Mouse (Mus musculus) bone marrow, adult 2 months (tissue): ENCODE results near the gene Dpp9.

ENCODE experiments used
- CTCF ChIP-seq: fragments of 200-500 bp; IDR thresholded peaks from 2 replicates; pipeline ENCODE4 v1.5.1; 2011; ENCODE audit warnings: low read length, control low read depth; ENCODE audit not compliant: control insufficient read depth, insufficient read depth
- POLR2A ChIP-seq: fragments of 200-500 bp; IDR thresholded peaks from 2 replicates; pipeline ENCODE4 v1.6.1; 2011; ENCODE audit warnings: low read depth, mild to moderate bottlenecking, control low read depth, low read length, borderline replicate concordance; ENCODE audit not compliant: control insufficient read depth

DNA sequence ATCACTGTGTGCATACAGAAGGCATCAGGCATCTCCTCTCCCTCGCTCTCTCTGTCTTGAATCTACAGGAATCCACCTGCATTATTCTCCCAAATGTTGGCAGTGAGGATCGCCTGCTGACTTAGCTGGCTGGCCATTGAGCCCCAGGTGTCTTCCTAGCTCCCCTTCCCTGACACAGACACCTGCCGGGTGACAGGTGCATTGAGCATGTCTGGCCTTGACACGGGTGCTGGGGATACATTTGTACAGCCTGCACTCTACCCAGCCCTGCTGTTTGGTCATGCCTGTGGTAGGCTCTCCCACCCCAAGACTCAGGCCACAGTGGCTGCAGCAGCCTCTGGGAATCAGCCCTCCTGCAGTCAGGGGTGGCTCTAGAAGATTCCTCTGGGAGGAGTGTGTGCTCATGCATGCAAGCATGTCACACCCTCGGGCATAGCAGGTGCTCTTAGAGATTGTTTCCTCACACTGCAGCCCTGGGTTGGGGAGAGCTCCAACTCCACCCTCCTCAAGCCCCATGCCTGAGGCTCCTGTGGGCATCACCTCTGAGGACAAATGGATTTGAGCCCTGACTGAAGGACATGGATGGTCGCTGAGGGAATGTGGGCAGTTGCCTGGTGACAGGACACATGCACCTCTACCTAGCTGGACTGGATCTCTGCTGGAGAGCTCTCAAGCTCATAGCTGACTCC, 11.6 kb downstream of the Dpp9 start:
- TF ChIP-seq CTCF (no peak), POLR2A (no peak)
